Mouse (Mus musculus) forebrain, embryonic 12.5 days (tissue): Measurements from ENCODE around the gene Palmd. TPM values are rescaled to one million over a fixed set of nuclear protein-coding genes. Genes with fewer than 3 reads are reported as not detected.

Experiments
- ATAC-seq: fragments of 200-750 bp; cut with Nextera tagmentation; 2 replicates; pipeline ENCODE4 v1.8.0; 2017; ENCODE audit warnings: moderate TSS enrichment; ENCODE audit not compliant: low FRiP score
- H3K27ac ChIP-seq: fragments of 300-500 bp; sonication (generic); 2 replicates; pipeline ENCODE4 v1.5.1; 2016; ENCODE audit warnings: mild to moderate bottlenecking
- H3K27me3 ChIP-seq: fragments of 300-500 bp; sonication (generic); 2 replicates; pipeline ENCODE4 v1.6.1; 2016; ENCODE audit warnings: mild to moderate bottlenecking
- H3K36me3 ChIP-seq: fragments of 300-500 bp; sonication (generic); replicated peaks from 2 replicates; pipeline ENCODE4 v1.6.1; 2016; ENCODE audit warnings: mild to moderate bottlenecking
- H3K4me1 ChIP-seq: fragments of 300-500 bp; sonication (generic); 2 replicates; pipeline ENCODE4 v1.6.1; 2016
- H3K4me2 ChIP-seq: fragments of 300-500 bp; sonication (generic); 2 replicates; pipeline ENCODE4 v1.6.1; 2016; ENCODE audit warnings: mild to moderate bottlenecking, moderate library complexity
- H3K4me3 ChIP-seq: fragments of 300-500 bp; sonication (generic); replicated peaks from 2 replicates; pipeline ENCODE4 v1.5.1; 2016; ENCODE audit warnings: mild to moderate bottlenecking
- H3K9ac ChIP-seq: fragments of 300-500 bp; sonication (generic); 2 replicates; pipeline ENCODE4 v1.6.1; 2016; ENCODE audit warnings: mild to moderate bottlenecking
- H3K9me3 ChIP-seq: fragments of 300-500 bp; sonication (generic); 2 replicates; pipeline ENCODE4 v1.6.1; 2016
- WGBS: fragments of 180-500 bp; shearing (Covaris S2); methylation state at CpG from one replicate; pipeline ENCODE4 v1.1.7; 2016; 5-methylcytosine and 5-hydroxymethylcytosine counted together
- polyA plus RNA-seq: library from polyadenylated mRNA; unstranded; fragments of >200 nt; fragmentation: Nextera tagmentation; extraction: Ambion mirVana; gene quantifications from 2 replicates; pipeline ENCODE4 v1.2.1, GENCODE M21; 2016

The Palmd gene
- polyA plus RNA-seq: 7.0 and 7.4 TPM in 2 replicates

DNA sequence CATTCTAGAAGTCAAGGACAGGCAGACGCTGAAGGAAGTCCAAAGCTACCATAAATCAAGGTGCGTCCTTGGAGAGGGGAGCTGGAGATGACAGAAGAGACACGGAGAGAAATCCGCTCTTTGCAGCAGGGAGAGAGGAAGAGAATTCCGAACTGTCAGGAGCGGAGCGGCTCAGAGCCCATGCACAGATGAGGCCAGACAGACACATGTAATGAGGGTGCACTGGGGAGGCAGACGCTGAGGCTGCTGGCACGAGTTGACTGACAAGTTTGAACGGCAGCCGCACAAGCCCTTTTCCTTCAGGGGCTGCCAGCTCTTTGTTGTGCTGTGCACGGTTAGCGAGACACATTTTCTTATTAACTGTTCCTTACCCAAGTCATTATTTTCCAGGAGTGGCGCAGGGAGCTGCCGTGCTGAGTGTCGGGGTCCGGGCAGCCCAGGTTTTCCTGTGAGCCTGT lies at the start of gene Palmd:
Palmd (minus strand) TSS at position 448 of the 458 bp plus-strand sequence.
- 9% methylated on average over 17 of the region's 17 CpGs for WGBS
- Histone ChIP-seq H3K27ac (peak within 1 kb of the TSS; percentile 73), H3K9me3 (no peaks in the 10 kb centered on the region), H3K27me3 (no peaks in the 10 kb centered on the region), H3K36me3 (no peaks in the 10 kb centered on the region), H3K4me3 (peak within 1 kb of the TSS; percentile 39), H3K4me1 (peaks cover 12% of the 10 kb centered on the region), H3K9ac (peak within 1 kb of the TSS; percentile 51), H3K4me2 (peak within 1 kb of the TSS; percentile 58)
- ATAC-seq: peak; percentile 93

DNA sequence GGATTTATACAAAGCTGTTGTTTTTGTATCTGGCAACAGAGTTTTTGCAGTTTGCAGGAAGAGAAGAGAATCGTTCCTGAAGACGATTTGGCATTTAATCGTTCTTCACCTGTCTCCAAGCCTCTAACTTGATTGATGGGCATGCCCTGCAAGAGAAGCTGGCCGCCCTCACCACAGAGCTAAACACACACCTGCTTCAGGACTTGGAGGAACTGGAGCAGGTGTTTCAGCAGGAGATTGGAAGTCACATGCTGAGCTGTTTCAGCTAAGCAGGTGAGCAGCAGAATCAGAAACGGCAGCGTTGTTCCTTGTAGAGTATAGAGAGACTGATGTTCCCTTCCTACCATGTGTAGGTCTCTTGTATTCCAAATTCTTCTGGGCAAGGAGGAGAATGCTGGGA lies 41.4 kb upstream of the Palmd start:
- WGBS: 85% methylated on average over 6 of the region's 6 CpGs

DNA sequence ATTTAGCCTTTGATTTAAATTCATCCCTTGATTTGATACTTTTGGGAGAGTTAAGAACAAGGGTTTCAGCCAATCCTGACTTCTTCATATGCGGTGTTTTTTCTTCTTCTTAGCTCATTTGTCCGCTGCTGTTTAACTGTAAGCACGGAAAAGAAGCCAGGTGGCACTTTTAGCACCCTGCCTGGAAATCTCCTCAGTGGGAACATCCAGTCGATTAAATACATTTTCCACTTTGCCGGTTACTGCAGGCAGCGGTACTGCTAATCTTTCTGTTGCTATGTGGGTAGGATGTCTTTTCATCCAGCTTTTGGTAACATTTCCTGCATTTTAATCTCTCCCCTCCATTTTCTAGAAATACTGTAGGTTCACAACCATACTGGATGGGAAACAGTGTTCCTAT lies 38.6 kb upstream of the Palmd start:
- WGBS: 65% methylated on average over 6 of the region's 6 CpGs

More for the DNA sequence above, 41.4 kb upstream of the Palmd start:
- Histone ChIP-seq H3K4me3 (no peak overlapping the region), H3K4me2 (no peak overlapping the region), H3K27ac (no peak overlapping the region), H3K9ac (no peak overlapping the region), H3K27me3 (no peaks in the 10 kb centered on the region), H3K36me3 (no peaks in the 10 kb centered on the region), H3K4me1 (no peaks in the 10 kb centered on the region; the same call in 1 of the 2 replicates), H3K9me3 (no peaks in the 10 kb centered on the region)
- no peak for ATAC-seq

DNA sequence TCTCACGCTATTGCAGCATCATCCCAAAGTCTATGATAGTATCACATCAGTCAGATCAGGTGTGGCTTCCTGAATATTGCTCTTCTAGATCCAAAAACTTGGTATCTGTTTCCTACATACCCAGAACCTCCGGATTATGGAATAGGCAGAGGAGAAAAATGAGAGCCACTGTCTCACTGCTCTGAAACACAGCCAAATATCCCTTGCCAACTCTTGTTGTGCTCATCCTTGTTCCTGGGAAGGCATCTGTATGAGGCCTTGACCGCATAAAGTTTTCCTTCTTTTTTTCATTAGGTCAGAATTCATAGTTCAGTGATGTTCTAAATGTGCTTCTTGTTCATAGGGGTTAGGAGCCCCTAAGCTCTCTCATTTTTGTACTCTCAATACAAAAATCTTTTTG lies 37.8 kb upstream of the Palmd start:
- WGBS: 94% methylated on average over 3 of the region's 3 CpGs
- Histone ChIP-seq H3K9ac (no peak overlapping the region), H3K4me3 (no peak overlapping the region), H3K27me3 (no peaks in the 10 kb centered on the region), H3K36me3 (no peaks in the 10 kb centered on the region), H3K4me1 (peaks cover 9% of the 10 kb centered on the region), H3K9me3 (no peaks in the 10 kb centered on the region), H3K27ac (no peak overlapping the region), H3K4me2 (no peak overlapping the region)
- no peak for ATAC-seq

More for the DNA sequence above, 38.6 kb upstream of the Palmd start:
- H3K4me3 ChIP-seq: no peak overlapping the region
- H3K9me3 ChIP-seq: no peaks in the 10 kb centered on the region
- no peaks in the 10 kb centered on the region for H3K27me3 ChIP-seq
- H3K9ac ChIP-seq: no peak overlapping the region
- H3K4me2 ChIP-seq: no peak overlapping the region
- ATAC-seq: no peak
- peaks cover 2% of the 10 kb centered on the region for H3K4me1 ChIP-seq
- no peaks in the 10 kb centered on the region for H3K36me3 ChIP-seq
- H3K27ac ChIP-seq: no peak overlapping the region

DNA sequence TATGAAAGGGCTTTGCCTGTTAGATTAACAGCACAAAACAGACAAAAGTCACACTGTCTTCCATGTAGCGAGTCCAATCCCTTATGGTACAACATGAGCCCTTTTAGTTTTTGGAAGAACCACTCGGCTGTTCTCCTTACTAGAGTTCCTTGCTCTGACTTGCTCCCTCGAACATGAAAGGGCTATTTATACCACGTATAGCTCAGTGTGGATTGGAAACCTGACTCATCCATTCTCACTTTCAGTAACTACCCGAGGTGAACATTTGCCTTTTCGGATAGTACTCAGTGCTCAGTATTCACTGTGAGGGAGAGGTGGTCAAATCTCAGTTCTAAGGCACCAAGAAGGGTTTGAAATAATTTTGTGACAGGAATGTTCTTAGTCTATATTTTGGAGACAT lies 34.6 kb upstream of the Palmd start:
- ATAC-seq: no peak
- Histone ChIP-seq H3K4me3 (no peak overlapping the region), H3K4me2 (no peak overlapping the region), H3K9ac (no peak overlapping the region), H3K4me1 (peaks cover 13% of the 10 kb centered on the region), H3K27ac (no peak overlapping the region), H3K36me3 (no peaks in the 10 kb centered on the region), H3K9me3 (no peaks in the 10 kb centered on the region), H3K27me3 (no peaks in the 10 kb centered on the region)
- WGBS: 77% methylated on average over 6 of the region's 6 CpGs

DNA sequence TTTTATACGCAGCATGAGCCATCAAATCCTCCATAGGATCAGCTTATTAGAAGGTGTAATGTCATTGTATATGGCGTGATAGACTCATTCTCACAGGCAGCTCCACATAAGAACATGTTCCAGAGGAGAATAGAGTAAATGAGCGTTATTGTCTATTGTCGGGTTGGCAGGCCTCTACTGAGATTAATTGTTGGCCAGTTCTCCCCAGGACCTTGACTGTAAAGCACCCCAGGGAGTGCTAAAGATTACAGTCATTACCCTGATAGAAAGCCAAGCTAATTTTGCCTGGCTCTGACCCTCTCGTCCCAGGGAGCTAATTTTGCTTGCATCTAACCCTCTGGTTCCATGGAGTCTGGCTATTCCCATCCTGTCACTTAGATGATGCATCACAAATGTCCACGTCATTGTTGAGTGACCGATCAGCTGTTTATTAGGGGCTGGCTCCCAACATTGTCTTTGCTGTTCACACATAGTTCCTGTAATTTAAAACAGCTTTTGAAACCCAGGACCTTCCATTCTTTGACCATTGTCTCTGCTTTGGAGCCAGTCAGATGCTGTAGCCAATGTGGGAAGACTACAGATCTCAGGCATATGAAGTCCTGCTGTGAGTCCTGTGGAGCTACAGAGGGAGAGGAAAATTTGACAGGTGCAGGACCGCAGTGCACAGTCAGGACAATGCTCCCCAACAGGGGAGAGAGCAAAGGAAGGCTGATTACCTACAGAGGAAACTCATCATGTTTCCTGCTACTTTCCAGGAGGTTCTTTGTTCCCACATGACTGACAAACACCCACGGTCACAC lies 33.1 kb upstream of the Palmd start:
- Histone ChIP-seq H3K9me3 (no peaks in the 10 kb centered on the region), H3K4me1 (peaks cover 13% of the 10 kb centered on the region), H3K27me3 (no peaks in the 10 kb centered on the region), H3K36me3 (no peaks in the 10 kb centered on the region), H3K4me3 (no peak overlapping the region), H3K9ac (no peak overlapping the region), H3K27ac (peak overlapping the region; percentile 47; the same call in 1 of the 2 replicates), H3K4me2 (no peak overlapping the region)
- WGBS: 31% methylated on average over 9 of the region's 9 CpGs
- peak; percentile 71 for ATAC-seq

DNA sequence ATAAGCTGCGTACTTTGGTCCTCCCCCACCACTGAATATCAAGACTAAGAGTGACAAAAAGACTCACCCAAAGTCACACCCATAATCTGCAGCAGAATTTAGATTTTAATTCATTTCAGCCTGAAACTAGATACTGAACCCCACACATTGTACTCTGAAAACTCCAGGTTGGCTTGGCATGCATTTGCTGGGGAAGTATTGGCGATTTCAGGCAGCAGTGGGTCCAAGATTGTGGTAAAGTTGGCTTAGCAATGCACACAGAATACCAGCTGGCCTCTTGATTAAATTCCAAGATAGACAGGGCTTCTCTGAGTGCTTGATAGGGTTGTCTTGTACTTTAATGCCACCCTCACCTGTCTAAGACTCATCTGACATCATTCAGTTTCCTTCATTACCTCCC lies 24.2 kb upstream of the Palmd start:
- H3K27ac ChIP-seq: no peak overlapping the region
- H3K9me3 ChIP-seq: no peaks in the 10 kb centered on the region
- H3K9ac ChIP-seq: no peak overlapping the region
- no peaks in the 10 kb centered on the region for H3K4me1 ChIP-seq
- H3K36me3 ChIP-seq: no peaks in the 10 kb centered on the region
- H3K4me3 ChIP-seq: no peak overlapping the region
- H3K4me2 ChIP-seq: no peak overlapping the region
- 82% methylated on average over 2 of the region's 2 CpGs for WGBS
- no peaks in the 10 kb centered on the region for H3K27me3 ChIP-seq
- no peak for ATAC-seq

DNA sequence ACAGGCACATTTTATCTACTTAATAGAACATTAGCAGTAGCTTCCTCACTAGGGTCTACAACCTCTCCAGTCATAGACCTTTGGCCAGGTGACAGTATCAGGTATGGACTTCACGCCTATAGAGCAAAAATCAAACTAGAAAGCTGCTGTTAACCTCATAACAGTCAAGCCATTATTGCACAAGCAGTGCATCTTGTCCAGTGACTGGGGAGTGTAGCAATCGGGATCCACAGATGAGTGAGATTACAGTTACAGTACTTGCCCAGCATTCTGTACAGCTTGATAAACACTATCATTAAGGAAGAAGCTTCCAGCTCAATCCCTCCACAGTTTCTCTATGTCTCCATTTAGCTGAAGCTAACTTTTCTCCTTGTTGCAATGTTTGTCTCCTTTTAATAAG lies 22.4 kb upstream of the Palmd start:
- H3K4me1 ChIP-seq: peaks cover 8% of the 10 kb centered on the region
- H3K9ac ChIP-seq: no peak overlapping the region
- no peak overlapping the region for H3K4me2 ChIP-seq
- no peak for ATAC-seq
- no peaks in the 10 kb centered on the region for H3K9me3 ChIP-seq
- H3K27ac ChIP-seq: no peak overlapping the region
- no peaks in the 10 kb centered on the region for H3K27me3 ChIP-seq
- 95% methylated on average over 2 of the region's 2 CpGs for WGBS
- H3K4me3 ChIP-seq: no peak overlapping the region
- no peaks in the 10 kb centered on the region for H3K36me3 ChIP-seq

DNA sequence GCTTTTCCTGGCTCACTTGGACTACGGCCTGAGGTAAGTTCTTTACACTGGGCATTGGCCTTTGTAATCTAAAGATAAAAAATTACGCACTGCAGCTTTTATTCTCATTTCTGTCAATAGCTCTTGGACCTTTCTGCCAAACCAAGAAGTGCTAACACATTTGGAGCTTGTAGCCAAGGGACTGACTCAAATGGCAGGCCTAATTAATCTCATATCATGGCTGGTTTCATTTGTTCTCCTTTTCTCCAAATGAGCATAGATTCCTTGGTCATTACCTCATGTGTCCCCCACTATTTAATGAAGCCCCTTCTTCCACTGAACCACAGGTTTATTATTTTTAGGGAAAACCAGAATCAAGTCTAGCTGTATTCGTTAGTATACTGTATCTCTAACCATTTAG lies 19.4 kb upstream of the Palmd start:
- ATAC-seq: no peak; the same call in 1 of the 2 replicates

DNA sequence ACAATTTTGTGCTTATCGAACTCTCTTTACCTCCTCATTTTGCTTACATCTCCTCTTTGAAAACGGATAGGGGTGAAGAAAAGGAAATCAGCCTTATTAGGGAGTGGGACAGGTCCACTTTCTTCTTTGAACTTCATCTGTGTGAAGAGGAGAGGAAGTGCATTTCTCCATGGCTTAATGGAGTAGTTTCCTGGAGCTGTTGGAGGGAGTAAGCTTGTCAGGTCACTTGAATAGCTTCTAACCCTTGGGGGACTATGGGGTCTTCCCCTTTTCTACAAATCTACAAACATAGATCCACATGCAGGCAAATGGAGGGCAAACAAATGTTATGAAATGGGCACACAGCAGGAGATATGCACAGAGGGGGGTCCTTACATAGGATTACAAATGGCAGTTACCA lies 17.7 kb upstream of the Palmd start:
- Histone ChIP-seq H3K27ac (no peak overlapping the region), H3K9me3 (no peaks in the 10 kb centered on the region), H3K4me1 (peaks cover 26% of the 10 kb centered on the region), H3K36me3 (no peaks in the 10 kb centered on the region), H3K4me3 (no peak overlapping the region), H3K9ac (no peak overlapping the region), H3K27me3 (no peaks in the 10 kb centered on the region), H3K4me2 (no peak overlapping the region)
- WGBS: 66% methylated on average over 2 of the region's 2 CpGs
- ATAC-seq: no peak

More for the DNA sequence above, 19.4 kb upstream of the Palmd start:
- Histone ChIP-seq H3K4me2 (no peak overlapping the region), H3K36me3 (no peaks in the 10 kb centered on the region), H3K4me3 (no peak overlapping the region), H3K4me1 (peaks cover 26% of the 10 kb centered on the region), H3K9ac (no peak overlapping the region), H3K9me3 (no peaks in the 10 kb centered on the region), H3K27ac (no peak overlapping the region), H3K27me3 (no peaks in the 10 kb centered on the region)
- 58% methylated on average over 3 of the region's 3 CpGs for WGBS

DNA sequence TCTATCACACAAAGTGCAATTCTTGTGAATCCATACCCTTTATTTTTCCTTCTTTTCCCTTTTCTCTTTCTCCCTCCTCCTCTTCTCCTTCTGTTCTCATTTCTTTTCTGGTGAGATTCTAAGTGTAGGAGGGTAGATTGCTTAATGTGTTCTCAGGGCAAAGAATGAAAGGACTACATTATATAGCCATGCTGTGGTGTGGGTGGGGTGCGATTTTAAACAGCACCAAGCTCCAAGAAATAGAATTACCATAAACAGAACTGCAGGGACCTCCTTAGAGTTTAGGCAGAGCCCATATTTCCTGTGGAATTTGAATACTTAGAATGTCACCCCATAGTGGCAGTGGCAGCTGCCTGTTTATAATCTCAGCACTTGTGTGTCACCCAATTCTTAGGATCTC lies 17.0 kb upstream of the Palmd start:
- Histone ChIP-seq H3K36me3 (no peaks in the 10 kb centered on the region), H3K4me3 (no peak overlapping the region), H3K27me3 (no peaks in the 10 kb centered on the region), H3K4me1 (peaks cover 26% of the 10 kb centered on the region), H3K9me3 (no peaks in the 10 kb centered on the region), H3K4me2 (no peak overlapping the region), H3K27ac (no peak overlapping the region), H3K9ac (no peak overlapping the region)
- 73% methylated on average over 1 of the region's 1 CpGs for WGBS
- no peak for ATAC-seq

DNA sequence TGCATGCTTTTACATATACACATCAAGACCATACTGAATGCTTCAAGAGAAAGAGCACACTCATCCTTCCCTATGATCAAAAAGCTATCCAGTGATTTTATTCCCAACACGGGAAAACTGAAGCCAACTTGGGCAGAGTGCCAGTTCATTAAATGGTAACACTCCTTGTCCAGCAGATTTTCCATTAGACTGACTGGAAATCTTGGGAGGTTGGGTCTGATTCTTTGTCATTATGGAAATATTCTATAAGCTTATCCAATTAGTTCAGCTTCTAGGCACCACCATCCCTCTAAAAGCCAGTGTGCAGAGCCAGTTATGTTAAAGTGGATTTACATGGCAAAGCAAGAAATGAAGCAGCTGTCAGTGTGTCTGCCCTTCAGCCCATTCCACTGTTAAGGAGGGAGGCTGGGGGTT lies 16.3 kb upstream of the Palmd start:
- H3K27me3 ChIP-seq: no peaks in the 10 kb centered on the region
- no peaks in the 10 kb centered on the region for H3K9me3 ChIP-seq
- H3K27ac ChIP-seq: peak overlapping the region; percentile 42
- no peak overlapping the region for H3K4me3 ChIP-seq
- H3K4me2 ChIP-seq: no peak overlapping the region
- peak; percentile 85 for ATAC-seq
- no peak overlapping the region for H3K9ac ChIP-seq
- peaks cover 26% of the 10 kb centered on the region for H3K4me1 ChIP-seq
- no peaks in the 10 kb centered on the region for H3K36me3 ChIP-seq
- WGBS: 15% methylated on average over 1 of the region's 1 CpGs
